Mouse (Mus musculus) hindbrain, embryonic 11.5 days (tissue): ENCODE measurements at regions not wholly inside any gene's neighbourhood (a gene's known extent, or its start where the extent isn't known, plus 50 kb on each side); places are given as distances from the start of the nearest gene placed in this dataset.

ENCODE experiments used
- ATAC-seq: fragments of 200-750 bp; cut with Nextera tagmentation; 2 replicates; pipeline ENCODE4 v1.8.0; 2017; ENCODE audit warnings: mild to moderate bottlenecking, moderate TSS enrichment, moderate library complexity; ENCODE audit not compliant: low FRiP score
- DNase-seq: peaks from one replicate; pipeline ENCODE4 v3.0.0-alpha.2; 2015; ENCODE audit warnings: low spot score
- H3K27ac ChIP-seq: fragments of 300-500 bp; sonication (generic); 2 replicates; pipeline ENCODE4 v1.5.1; 2014; ENCODE audit warnings: mild to moderate bottlenecking, low read depth, low read length
- H3K27me3 ChIP-seq: fragments of 300-500 bp; sonication (generic); 2 replicates; pipeline ENCODE4 v1.6.1; 2014; ENCODE audit warnings: mild to moderate bottlenecking, low read length, moderate library complexity, mixed read lengths; ENCODE audit not compliant: control insufficient read depth, insufficient read depth
- H3K36me3 ChIP-seq: fragments of 300-500 bp; sonication (generic); 2 replicates; pipeline ENCODE4 v1.6.1; 2014; ENCODE audit warnings: mild to moderate bottlenecking, low read length, moderate library complexity, mixed read lengths; ENCODE audit not compliant: control insufficient read depth, insufficient read depth
- H3K4me1 ChIP-seq: fragments of 300-500 bp; sonication (generic); replicated peaks from 2 replicates; pipeline ENCODE4 v1.6.1; 2014; ENCODE audit warnings: low read length, mixed read lengths; ENCODE audit not compliant: control insufficient read depth, insufficient read depth
- H3K4me2 ChIP-seq: fragments of 300-500 bp; sonication (generic); replicated peaks from 2 replicates; pipeline ENCODE4 v1.6.1; 2014; ENCODE audit warnings: mild to moderate bottlenecking, low read depth, low read length
- H3K4me3 ChIP-seq: fragments of 300-500 bp; sonication (generic); 2 replicates; pipeline ENCODE4 v1.5.1; 2014; ENCODE audit warnings: low read depth, low read length
- H3K9ac ChIP-seq: fragments of 300-500 bp; sonication (generic); 2 replicates; pipeline ENCODE4 v1.6.1; 2014; ENCODE audit warnings: low read depth, low read length
- H3K9me3 ChIP-seq: fragments of 300-500 bp; sonication (generic); 2 replicates; pipeline ENCODE4 v1.6.1; 2016; ENCODE audit warnings: low read length; ENCODE audit not compliant: control insufficient read depth
- WGBS: fragments of 180-500 bp; shearing (Covaris S2); extraction: QIAGEN DNeasy Blood & Tissue Kit; methylation state at CpG from one replicate; pipeline ENCODE4 v1.1.7; 2014; 5-methylcytosine and 5-hydroxymethylcytosine counted together

- Histone ChIP-seq H3K4me1 (no peaks in the 10 kb centered on the region), H3K9me3 (no peaks in the 10 kb centered on the region), H3K4me3 (no peak overlapping the region), H3K27me3 (no peaks in the 10 kb centered on the region), H3K9ac (no peak overlapping the region), H3K27ac (no peak overlapping the region), H3K36me3 (no peaks in the 10 kb centered on the region), H3K4me2 (no peak overlapping the region)
- DNase-seq (no peak), ATAC-seq (no peak)
- 91% methylated on average over 10 of the region's 10 CpGs for WGBS
These were observed 323.4 kb upstream of the Maf start for GRCm38 (mm10) chr8:116030966-116031365.

DNA sequence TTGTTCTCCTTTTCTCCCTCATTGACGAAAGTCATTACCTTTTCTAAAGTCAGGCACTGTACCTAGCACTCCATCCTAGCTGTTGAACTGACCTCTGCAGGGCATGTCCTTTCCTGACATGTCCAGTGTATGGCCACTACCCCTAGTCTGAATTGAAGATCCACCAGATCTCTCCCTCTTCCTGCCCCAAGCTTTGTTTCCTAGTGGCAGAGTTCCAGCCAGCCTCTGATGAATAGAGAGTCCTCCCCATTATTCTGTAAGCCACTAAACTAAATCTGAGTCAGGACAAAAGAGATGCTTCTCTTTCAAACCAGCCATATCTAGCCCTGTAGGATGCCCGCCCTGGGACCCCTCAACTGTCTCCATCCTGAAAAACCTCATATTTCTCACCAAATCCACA lies 317.7 kb upstream of the Maf start:
- DNase-seq (no peak), ATAC-seq (no peak)
- Histone ChIP-seq H3K9me3 (no peaks in the 10 kb centered on the region), H3K4me1 (no peaks in the 10 kb centered on the region), H3K4me2 (no peak overlapping the region), H3K9ac (no peak overlapping the region), H3K4me3 (no peak overlapping the region), H3K27me3 (no peaks in the 10 kb centered on the region), H3K36me3 (no peaks in the 10 kb centered on the region), H3K27ac (no peak overlapping the region)
- 81% methylated on average over 2 of the region's 2 CpGs for WGBS

DNA sequence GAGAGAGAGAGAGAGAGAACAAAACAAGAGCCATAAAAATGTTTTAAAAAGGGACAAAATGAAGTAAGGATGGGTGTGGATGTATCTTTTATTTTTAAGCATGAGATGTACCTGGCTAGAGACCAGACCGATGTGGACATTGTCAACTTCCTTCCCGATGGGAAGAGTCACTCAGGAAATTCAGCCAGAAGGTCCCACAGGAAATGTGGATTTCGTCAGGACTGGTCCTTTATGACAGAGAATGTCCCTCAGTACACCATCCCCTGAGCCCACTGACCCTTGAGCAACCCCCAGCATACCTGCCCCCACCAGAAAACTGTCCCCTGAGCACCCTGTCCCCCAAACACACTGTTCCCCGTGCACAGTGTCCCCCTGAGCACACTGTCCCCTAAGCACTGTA lies 317.2 kb upstream of the Maf start:
- H3K27me3 ChIP-seq = no peaks in the 10 kb centered on the region
- H3K9me3 ChIP-seq = no peaks in the 10 kb centered on the region
- no peaks in the 10 kb centered on the region for H3K36me3 ChIP-seq
- WGBS = 80% methylated on average over 4 of the region's 4 CpGs
- ATAC-seq (no peak), DNase-seq (no peak)
- H3K27ac ChIP-seq = no peak overlapping the region
- no peaks in the 10 kb centered on the region for H3K4me1 ChIP-seq
- no peak overlapping the region for H3K9ac ChIP-seq
- H3K4me3 ChIP-seq = no peak overlapping the region
- no peak overlapping the region for H3K4me2 ChIP-seq

- H3K4me2 ChIP-seq = no peak overlapping the region
- H3K27ac ChIP-seq = no peak overlapping the region
- H3K36me3 ChIP-seq = no peaks in the 10 kb centered on the region
- DNase-seq = no peak
- no peaks in the 10 kb centered on the region for H3K27me3 ChIP-seq
- H3K4me1 ChIP-seq = no peaks in the 10 kb centered on the region
- no peaks in the 10 kb centered on the region for H3K9me3 ChIP-seq
- no peak overlapping the region for H3K4me3 ChIP-seq
- H3K9ac ChIP-seq = no peak overlapping the region
- ATAC-seq = no peak
These were observed 314.1 kb upstream of the Maf start for GRCm38 (mm10) chr8:116021691-116022090.

DNA sequence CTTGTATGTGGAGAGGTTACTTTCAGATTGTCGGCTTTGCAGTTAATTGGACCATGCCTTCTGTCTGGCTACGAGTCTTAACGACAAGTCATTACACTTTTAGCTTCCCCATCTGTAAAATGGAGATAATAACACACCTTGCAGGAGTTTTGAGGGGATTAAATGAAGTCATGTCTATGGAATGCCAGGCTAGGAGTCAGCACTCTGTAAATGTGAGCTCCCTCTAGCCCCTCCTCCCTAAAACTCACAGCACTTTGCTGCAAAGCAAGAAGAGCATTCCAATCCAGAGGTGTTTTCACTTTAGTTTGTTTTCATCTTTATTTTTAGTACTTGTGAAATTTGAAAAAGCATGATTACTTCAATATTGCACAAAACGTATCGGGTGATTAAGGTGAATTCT lies 287.7 kb upstream of the Maf start:
- no peaks in the 10 kb centered on the region for H3K36me3 ChIP-seq
- no peaks in the 10 kb centered on the region for H3K9me3 ChIP-seq
- H3K4me3 ChIP-seq = no peak overlapping the region
- H3K27ac ChIP-seq = no peak overlapping the region
- no peak overlapping the region for H3K4me2 ChIP-seq
- ATAC-seq (no peak), DNase-seq (no peak)
- H3K27me3 ChIP-seq = no peaks in the 10 kb centered on the region
- no peaks in the 10 kb centered on the region for H3K4me1 ChIP-seq
- 91% methylated on average over 5 of the region's 5 CpGs for WGBS
- no peak overlapping the region for H3K9ac ChIP-seq

DNA sequence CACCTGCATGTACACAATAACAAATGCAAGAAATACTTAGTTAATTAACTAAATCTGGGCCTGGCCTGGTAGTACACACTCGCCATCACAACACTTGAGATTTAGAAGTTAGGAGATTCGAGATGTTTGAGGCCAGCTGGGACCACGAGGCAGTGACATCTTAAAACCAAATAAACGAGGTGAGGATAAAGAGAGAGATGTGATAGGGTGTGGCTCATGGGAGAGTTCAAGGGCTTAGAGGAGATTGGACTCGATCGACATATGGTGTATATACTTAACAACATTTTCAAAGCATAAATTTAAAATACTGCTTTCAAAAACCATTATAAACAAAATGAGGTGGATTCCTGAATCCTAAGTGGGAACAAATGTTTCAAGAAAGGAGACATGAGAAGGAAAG lies 284.4 kb upstream of the Maf start:
- H3K27me3 ChIP-seq = no peaks in the 10 kb centered on the region
- H3K9ac ChIP-seq = no peak overlapping the region
- H3K4me2 ChIP-seq = no peak overlapping the region
- H3K4me1 ChIP-seq = no peaks in the 10 kb centered on the region
- ATAC-seq = no peak
- no peak overlapping the region for H3K27ac ChIP-seq
- no peaks in the 10 kb centered on the region for H3K9me3 ChIP-seq
- WGBS = 86% methylated on average over 6 of the region's 6 CpGs
- no peak overlapping the region for H3K4me3 ChIP-seq
- no peaks in the 10 kb centered on the region for H3K36me3 ChIP-seq
- no peak for DNase-seq

DNA sequence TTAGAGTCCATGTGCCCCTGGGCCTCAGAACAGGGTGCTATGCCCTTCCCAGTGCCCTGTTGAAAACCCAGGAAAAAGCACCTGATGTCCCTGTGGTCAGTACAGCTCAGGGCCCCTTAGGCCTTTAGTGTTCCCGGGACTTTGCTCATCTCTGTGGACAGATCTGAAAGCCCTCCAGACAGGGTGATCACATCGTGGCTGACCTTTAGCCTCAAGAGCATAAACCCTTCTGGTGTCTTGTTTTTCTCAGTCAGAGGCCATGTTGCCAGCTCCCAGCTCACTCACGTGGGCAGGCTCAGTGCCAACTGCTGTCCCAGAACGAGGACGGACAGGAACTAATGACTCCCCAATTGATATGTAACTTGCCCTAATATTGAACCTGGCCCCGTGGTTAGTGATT lies 275.8 kb upstream of the Maf start:
- no peaks in the 10 kb centered on the region for H3K4me1 ChIP-seq
- H3K36me3 ChIP-seq = no peaks in the 10 kb centered on the region
- no peak overlapping the region for H3K9ac ChIP-seq
- H3K9me3 ChIP-seq = no peaks in the 10 kb centered on the region
- DNase-seq (no peak), ATAC-seq (no peak)
- H3K4me3 ChIP-seq = no peak overlapping the region
- H3K27me3 ChIP-seq = no peaks in the 10 kb centered on the region
- no peak overlapping the region for H3K27ac ChIP-seq
- WGBS = 83% methylated on average over 6 of the region's 6 CpGs
- no peak overlapping the region for H3K4me2 ChIP-seq

DNA sequence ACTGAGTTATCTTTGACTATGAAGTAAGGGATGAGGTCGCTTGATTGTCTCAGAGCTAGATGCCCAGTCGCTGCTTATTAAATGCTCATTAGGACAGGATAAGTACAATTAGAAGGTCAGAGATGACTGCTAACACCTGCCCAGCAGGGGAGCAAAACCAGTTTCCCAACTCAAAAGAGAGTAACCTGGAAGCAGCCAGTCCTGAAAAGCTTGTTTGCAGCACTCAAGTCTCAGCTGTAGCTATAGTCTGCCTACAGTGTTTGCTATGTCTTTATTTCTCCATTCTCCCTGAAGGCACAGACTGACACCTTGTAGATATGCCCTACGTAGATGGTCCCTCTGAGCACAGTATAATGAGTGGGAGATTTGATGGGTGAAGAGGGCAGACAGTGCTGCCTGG lies 274.7 kb upstream of the Maf start:
- 85% methylated on average over 3 of the region's 3 CpGs for WGBS
- H3K9ac ChIP-seq = no peak overlapping the region
- no peaks in the 10 kb centered on the region for H3K4me1 ChIP-seq
- H3K27me3 ChIP-seq = no peaks in the 10 kb centered on the region
- H3K36me3 ChIP-seq = no peaks in the 10 kb centered on the region
- H3K27ac ChIP-seq = no peak overlapping the region
- ATAC-seq (no peak), DNase-seq (no peak)
- no peak overlapping the region for H3K4me2 ChIP-seq
- H3K4me3 ChIP-seq = no peak overlapping the region
- H3K9me3 ChIP-seq = no peaks in the 10 kb centered on the region

GRCm38 (mm10) chr8:115981426-115981825 lies 273.8 kb upstream of the Maf start:
- ATAC-seq = no peak
- H3K4me3 ChIP-seq = no peak overlapping the region
- H3K9me3 ChIP-seq = no peaks in the 10 kb centered on the region
- H3K4me2 ChIP-seq = no peak overlapping the region
- no peaks in the 10 kb centered on the region for H3K27me3 ChIP-seq
- DNase-seq = no peak
- no peak overlapping the region for H3K27ac ChIP-seq
- H3K9ac ChIP-seq = no peak overlapping the region
- no peaks in the 10 kb centered on the region for H3K4me1 ChIP-seq
- 81% methylated on average over 7 of the region's 7 CpGs for WGBS
- H3K36me3 ChIP-seq = no peaks in the 10 kb centered on the region
